Mouse (Mus musculus): ENCODE measurements around the gene Mettl17. TPM values are rescaled to one million over a fixed set of nuclear protein-coding genes. Genes with fewer than 3 reads are reported as not detected.

Gene Mettl17
- total and polyA plus RNA-seq, 2 experiments from 2014 or later = 41.9 to 61.8 TPM

DNA sequence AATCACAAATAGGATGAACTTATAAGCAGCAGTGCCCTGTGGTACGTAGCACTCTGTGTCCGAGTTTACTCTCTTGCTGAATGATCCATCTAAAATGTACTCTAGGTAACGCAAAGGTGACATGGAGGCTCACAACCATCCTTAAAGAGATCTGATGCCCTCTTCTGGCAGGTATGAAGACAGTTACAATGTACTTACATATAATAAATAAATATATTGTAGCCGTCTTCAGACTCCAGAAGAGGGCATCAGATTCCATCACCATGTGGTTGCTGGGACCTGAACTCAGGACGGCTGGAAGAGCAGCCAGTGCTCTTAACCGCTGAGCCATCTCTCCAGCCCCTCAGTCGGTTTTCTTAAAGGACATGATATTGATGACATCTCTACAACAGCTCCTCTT lies 20.1 kb downstream of the Mettl17 start:
- Histone ChIP-seq H3K4me2 (ENCODE audit: low read depth, low read length) (no peak overlapping the region), H3K9me3 (ENCODE audit: low read length) (no peaks in the 10 kb centered on the region), H3K36me3 (ENCODE audit: insufficient read depth, low read length) (peaks cover 9% of the 10 kb centered on the region; the same call in 1 of the 2 replicates), H3K4me1 (ENCODE audit: insufficient read depth, low read length) (no peaks in the 10 kb centered on the region), H3K9ac (replicated peaks; ENCODE audit: low read length) (no peak overlapping the region), H3K4me3 (ENCODE audit: low read length) (no peak overlapping the region), H3K27ac (no peak overlapping the region), H3K27me3 (ENCODE audit: insufficient read depth, low read length) (no peaks in the 10 kb centered on the region)
- WGBS = 63% methylated on average over 7 of the region's 7 CpGs
- DNase-seq (ENCODE audit: low spot score) = peak; percentile 27
- peak; percentile 61 for TF ChIP-seq CTCF (IDR thresholded peaks at IDR 0.05; ENCODE audit: low read depth)
- ATAC-seq = peak; percentile 18; the same call in 1 of the 2 replicates

DNA sequence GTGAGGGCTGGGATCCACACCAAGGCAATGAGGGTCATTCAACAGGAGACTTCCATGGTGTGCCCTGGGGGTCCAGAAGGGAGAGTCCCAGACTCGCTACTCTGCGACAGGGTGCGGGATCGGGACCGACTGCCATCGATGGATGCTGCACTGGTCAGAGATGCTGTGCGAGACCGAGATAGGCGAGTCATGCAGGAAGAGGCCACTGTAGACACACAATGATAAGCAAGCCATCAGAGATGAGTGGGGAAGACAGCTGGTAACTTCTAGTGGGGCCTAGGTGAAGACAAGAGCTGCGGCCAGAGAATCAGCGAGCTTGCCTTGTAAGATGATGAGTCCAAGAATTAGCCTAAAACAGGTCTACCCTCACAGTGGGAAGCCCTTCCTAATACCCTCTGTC lies 21.5 kb downstream of the Mettl17 start:
- H3K4me1 ChIP-seq (ENCODE audit: insufficient read depth, low read length) = no peaks in the 10 kb centered on the region
- no peak overlapping the region for H3K27ac ChIP-seq
- ATAC-seq (no peak), DNase-seq (ENCODE audit: low spot score) (no peak)
- H3K9me3 ChIP-seq (ENCODE audit: low read length) = no peaks in the 10 kb centered on the region
- no peak overlapping the region for H3K4me3 ChIP-seq (ENCODE audit: low read length)
- no peak overlapping the region for H3K4me2 ChIP-seq (ENCODE audit: low read depth, low read length)
- no peak for TF ChIP-seq CTCF (IDR thresholded peaks at IDR 0.05; ENCODE audit: low read depth)
- peaks cover 9% of the 10 kb centered on the region; the same call in 1 of the 2 replicates for H3K36me3 ChIP-seq (ENCODE audit: insufficient read depth, low read length)
- 96% methylated on average over 11 of the region's 11 CpGs for WGBS
- H3K27me3 ChIP-seq (ENCODE audit: insufficient read depth, low read length) = no peaks in the 10 kb centered on the region
- H3K9ac ChIP-seq (replicated peaks; ENCODE audit: low read length) = no peak overlapping the region

DNA sequence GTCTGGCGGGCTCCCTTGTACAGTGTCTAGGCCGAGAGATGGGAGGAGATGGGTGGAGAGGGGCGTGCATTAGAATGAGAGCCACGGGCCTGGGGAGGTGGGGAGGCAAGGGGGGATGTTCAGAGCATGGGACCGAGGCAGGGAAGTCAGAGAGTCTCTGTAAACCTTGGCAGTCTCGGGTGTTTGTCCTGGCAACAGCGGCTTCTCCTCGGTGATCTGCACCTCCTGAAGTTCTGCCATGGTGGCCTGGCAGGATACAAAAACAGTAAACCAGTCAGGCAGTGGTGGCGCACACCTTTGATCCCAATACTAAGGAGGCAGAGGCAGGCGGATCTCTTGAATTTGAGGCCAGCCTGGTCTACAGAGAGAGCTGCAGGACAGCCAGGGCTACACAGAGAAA lies 26.7 kb downstream of the Mettl17 start:
- Histone ChIP-seq H3K4me1 (ENCODE audit: insufficient read depth, low read length) (0 out of 2 replicates have a peak, but pooled peaks cover 3% of the 10 kb centered on the region), H3K9me3 (ENCODE audit: low read length) (no peaks in the 10 kb centered on the region), H3K27ac (peak overlapping the region; percentile 54; the same call in 1 of the 2 replicates), H3K4me3 (ENCODE audit: low read length) (peak overlapping the region; percentile 62), H3K36me3 (ENCODE audit: insufficient read depth, low read length) (peaks cover 9% of the 10 kb centered on the region; the same call in 1 of the 2 replicates), H3K27me3 (ENCODE audit: insufficient read depth, low read length) (no peaks in the 10 kb centered on the region), H3K4me2 (ENCODE audit: low read depth, low read length) (peak overlapping the region; percentile 98), H3K9ac (replicated peaks; ENCODE audit: low read length) (no peak overlapping the region)
- ATAC-seq (no peak), DNase-seq (ENCODE audit: low spot score) (no peak)
- 76% methylated on average over 10 of the region's 10 CpGs for WGBS
- TF ChIP-seq CTCF (IDR thresholded peaks at IDR 0.05; ENCODE audit: low read depth) = no peak

DNA sequence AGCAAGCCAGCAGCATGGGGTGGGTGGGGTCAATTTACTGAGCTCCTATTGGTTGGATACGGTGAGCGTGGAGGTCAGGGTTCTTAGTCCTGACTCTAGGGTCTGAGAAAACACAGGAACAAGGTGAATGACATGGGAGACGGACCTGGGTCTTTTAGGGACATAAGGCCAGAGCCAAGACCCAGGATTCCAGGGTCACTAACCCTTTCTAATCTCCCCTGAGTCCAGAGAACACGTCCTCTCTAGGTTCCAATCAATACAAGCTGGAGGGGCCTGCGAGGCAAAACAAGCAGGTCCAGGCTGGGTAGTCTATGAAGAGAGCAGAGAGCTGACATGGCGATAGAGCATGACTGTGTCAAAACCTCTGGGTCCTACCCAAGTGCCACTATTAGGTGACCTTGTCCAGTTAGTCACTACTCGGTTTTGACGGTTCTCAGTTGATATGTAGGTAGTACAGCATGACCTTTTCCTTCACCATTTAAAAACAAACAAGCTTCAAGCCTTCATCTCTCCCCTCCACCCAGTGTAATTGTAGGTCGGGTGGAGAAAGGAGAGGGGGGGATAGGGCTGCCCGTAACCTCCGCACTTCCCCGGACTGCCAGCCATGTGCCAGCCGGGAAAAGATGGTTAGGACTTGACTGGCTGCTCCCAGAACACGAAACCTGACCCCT lies 27.9 kb downstream of the Mettl17 start:
- H3K27ac ChIP-seq = peak overlapping the region; percentile 92
- WGBS = 7% methylated on average over 14 of the region's 14 CpGs
- no peaks in the 10 kb centered on the region for H3K27me3 ChIP-seq (ENCODE audit: insufficient read depth, low read length)
- H3K36me3 ChIP-seq (ENCODE audit: insufficient read depth, low read length) = peaks cover 6% of the 10 kb centered on the region; the same call in 1 of the 2 replicates
- H3K9me3 ChIP-seq (ENCODE audit: low read length) = no peaks in the 10 kb centered on the region
- 0 out of 2 replicates have a peak, but pooled peaks cover 3% of the 10 kb centered on the region for H3K4me1 ChIP-seq (ENCODE audit: insufficient read depth, low read length)
- ATAC-seq = peak; percentile 8
- peak overlapping the region; percentile 98 for H3K4me2 ChIP-seq (ENCODE audit: low read depth, low read length)
- peak; percentile 18 for DNase-seq (ENCODE audit: low spot score)
- no peak for TF ChIP-seq CTCF (IDR thresholded peaks at IDR 0.05; ENCODE audit: low read depth)
- H3K4me3 ChIP-seq (ENCODE audit: low read length) = peak overlapping the region; percentile 62
- peak overlapping the region; percentile 69 for H3K9ac ChIP-seq (replicated peaks; ENCODE audit: low read length)

DNA sequence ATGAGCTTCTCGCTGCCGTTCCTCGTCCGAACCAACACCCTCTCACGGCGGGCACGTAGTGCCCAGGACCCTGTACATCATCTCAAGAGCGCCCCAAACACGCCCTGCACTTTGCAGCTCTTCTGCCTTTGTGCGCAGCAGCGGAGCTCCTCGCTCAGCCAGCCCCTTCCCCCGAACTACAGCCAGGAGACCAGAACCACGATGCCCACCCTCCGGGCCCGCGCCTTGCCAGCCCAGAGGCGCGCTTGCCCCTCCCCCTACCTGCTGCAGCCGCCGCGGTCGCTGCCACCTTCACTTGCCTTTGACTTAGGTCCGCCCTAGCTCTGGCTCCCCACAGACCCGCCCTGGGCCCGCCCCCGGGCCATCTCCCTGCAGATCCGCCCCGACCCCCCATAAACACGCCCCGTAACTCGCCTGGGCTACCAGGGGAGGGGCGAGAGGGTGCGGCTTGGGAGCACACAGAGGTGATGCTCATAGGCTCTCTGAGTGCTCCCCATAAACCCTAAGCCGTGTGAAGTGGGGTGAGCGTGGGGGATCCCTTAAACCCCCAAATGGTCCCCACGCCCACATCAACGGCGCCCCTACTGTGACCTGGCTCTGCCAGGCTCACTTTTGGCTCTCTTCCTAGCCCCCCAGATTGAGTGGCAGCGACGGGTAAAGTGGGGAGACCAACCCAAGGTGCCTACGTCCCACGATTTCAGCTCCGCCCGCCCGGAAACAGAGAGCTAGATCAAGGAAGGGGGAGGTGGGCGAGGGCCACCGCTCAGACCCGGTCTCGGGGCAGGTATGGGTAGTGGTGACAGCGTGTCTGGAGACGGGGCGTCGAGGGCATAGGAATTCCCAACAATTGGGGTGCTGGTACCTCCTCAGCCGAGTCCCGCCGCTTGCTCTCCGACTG lies 28.7 kb downstream of the Mettl17 start:
- WGBS = 1% methylated on average over 58 of the region's 58 CpGs
- no peaks in the 10 kb centered on the region for H3K27me3 ChIP-seq (ENCODE audit: insufficient read depth, low read length)
- H3K4me1 ChIP-seq (ENCODE audit: insufficient read depth, low read length) = 0 out of 2 replicates have a peak, but pooled peaks cover 3% of the 10 kb centered on the region
- H3K9me3 ChIP-seq (ENCODE audit: low read length) = no peaks in the 10 kb centered on the region
- peak overlapping the region; percentile 62 for H3K4me3 ChIP-seq (ENCODE audit: low read length)
- peak overlapping the region; percentile 98 for H3K4me2 ChIP-seq (ENCODE audit: low read depth, low read length)
- peak overlapping the region; percentile 92 for H3K27ac ChIP-seq
- DNase-seq (ENCODE audit: low spot score) (peak; percentile 80), ATAC-seq (peak; percentile 80)
- peak overlapping the region; percentile 69 for H3K9ac ChIP-seq (replicated peaks; ENCODE audit: low read length)
- TF ChIP-seq CTCF (IDR thresholded peaks at IDR 0.05; ENCODE audit: low read depth) = no peak
- peaks cover 6% of the 10 kb centered on the region; the same call in 1 of the 2 replicates for H3K36me3 ChIP-seq (ENCODE audit: insufficient read depth, low read length)

DNA sequence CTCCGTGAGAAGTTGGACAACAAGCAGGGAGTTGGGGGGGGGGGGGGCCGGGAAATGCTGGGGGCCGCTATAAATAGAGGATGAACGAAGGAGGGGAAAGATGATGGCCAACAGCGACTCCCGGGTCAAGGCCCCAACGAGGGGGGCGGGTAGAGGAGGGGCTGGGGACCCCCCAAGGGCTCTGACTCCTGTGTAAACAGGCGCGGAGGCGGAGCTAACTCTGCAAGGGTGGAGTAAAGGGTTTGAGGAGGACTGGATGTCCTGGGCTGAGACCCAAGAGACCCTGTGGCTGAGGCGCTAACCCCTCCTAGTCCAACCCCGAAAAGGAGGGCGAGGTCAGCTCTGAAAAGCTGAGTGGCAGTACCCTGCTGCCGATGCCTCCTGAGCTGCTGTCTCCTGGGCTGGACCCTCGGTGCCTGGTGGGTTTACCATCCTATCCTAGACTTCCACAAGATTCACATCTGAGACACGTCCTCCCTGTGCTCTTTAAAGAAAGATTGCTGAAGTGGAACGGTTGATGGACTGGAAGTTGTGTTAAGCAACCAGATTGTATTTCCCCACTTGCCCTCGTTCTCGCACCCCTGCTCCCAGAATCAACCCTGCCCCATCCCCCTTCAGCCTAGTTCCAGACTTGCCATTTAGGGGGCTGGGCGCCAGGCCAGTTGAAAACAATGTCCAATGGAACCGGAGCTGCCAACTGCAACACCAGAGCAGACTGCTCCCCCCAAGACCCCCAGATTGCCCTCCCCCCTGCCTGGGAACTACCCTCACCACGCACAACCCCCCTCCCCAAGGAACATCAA lies 29.5 kb downstream of the Mettl17 start, which contains the start of gene Ndrg2:
TSS of gene Ndrg2 (minus strand) at position 199 of the 803 bp plus-strand sequence.
- 3% methylated on average over 20 of the region's 23 CpGs for WGBS
- no peak for TF ChIP-seq CTCF (IDR thresholded peaks at IDR 0.05; ENCODE audit: low read depth)
- ATAC-seq = peak; percentile 85

More for the DNA sequence above, 29.5 kb downstream of the Mettl17 start, which contains the start of gene Ndrg2:
- Histone ChIP-seq H3K27me3 (ENCODE audit: insufficient read depth, low read length) (no peaks in the 10 kb centered on the region), H3K4me1 (ENCODE audit: insufficient read depth, low read length) (0 out of 2 replicates have a peak, but pooled peaks cover 3% of the 10 kb centered on the region), H3K4me2 (ENCODE audit: low read depth, low read length) (peak within 1 kb of the TSS; percentile 98), H3K9ac (replicated peaks; ENCODE audit: low read length) (peak within 1 kb of the TSS; percentile 69), H3K36me3 (ENCODE audit: insufficient read depth, low read length) (no peaks in the 10 kb centered on the region), H3K27ac (peak within 1 kb of the TSS; percentile 92), H3K4me3 (ENCODE audit: low read length) (peak within 1 kb of the TSS; percentile 62), H3K9me3 (ENCODE audit: low read length) (no peaks in the 10 kb centered on the region)
- DNase-seq (ENCODE audit: low spot score) = peak; percentile 89

Measured in hindbrain, postnatal 0 days (tissue).